Mouse (Mus musculus): Measurements from ENCODE around the gene Gm44.
"Not testable (repeated sequence)": the region's sequence is repeated elsewhere in the genome, so short reads cannot be mapped to it uniquely, and the experiment has no call there.

Gm44 gene

GRCm38 (mm10) chrX:90891842-90892241 is at the start of gene Gm44:
Gm44 (plus strand) TSS chrX:90892142.
- DNase-seq (ENCODE audit: low spot score), result no peak

- DNase-seq (ENCODE audit: low spot score), result no peak
Measured at GRCm38 (mm10) chrX:90927989-90928388, 36.0 kb downstream of the Gm44 start.

- not testable (repeated sequence) for DNase-seq (ENCODE audit: low spot score)
Measured at GRCm38 (mm10) chrX:90938211-90938610, 46.3 kb downstream of the Gm44 start.

Data from urinary bladder, postnatal 25 days (tissue).